Comparison of ENCODE assay signal across 15 mouse cellular contexts in the genomic region with DNA sequence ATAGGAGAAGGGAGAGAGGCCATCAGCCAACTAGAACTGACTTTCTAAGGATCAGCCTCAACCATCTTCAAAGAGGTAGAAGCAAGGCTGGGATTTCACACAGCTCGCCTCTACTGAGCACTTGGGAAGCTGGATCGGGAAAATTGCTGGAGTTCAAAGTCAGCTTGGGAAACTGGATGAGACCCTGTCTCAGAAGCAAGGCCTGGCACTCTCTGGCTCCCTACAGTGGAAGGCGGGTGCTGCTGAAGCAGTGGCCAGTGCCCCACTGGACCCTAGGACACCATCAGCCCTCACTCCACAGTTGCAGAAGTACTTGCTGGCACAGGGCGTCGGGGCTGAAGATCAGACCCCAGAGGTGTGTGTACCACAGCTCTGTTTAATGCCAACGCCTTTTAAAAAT. TPM values are rescaled to one million over a fixed set of nuclear protein-coding genes. Genes with fewer than 3 reads are reported as not detected.
DNase-seq lines count a peak whose midpoint lies in the region; ATAC-seq and TF ChIP-seq lines count a peak whose summit lies in the region.
"Had no signal": no experiment of that assay in that cellular context is flagged by ENCODE, and none has a peak within 500 bp of the region (broad histone marks: within the 10 kb centered on the region; RNA-seq: fewer than 3 reads in every experiment).

No protein-coding gene starts in this region.

- no peak overlapping the region; the same call in none of the 2 replicates for H3K4me2 ChIP-seq in heart, embryonic 14.5 days (ENCODE audit: low read length)
- no peak overlapping the region for H3K4me2 ChIP-seq in limb, embryonic 13.5 days (replicated peaks)
- H3K4me2 ChIP-seq in myocyte (ENCODE audit: low read depth), result peak overlapping the region; percentile 51
- H3K4me2 ChIP-seq: forebrain, embryonic 13.5 days; limb, embryonic 15.5 days had no signal

- H3ac ChIP-seq in myocyte (ENCODE audit: control insufficient read depth, insufficient read length), result no peak overlapping the region

- TF ChIP-seq POLR2A in myocyte (IDR thresholded peaks at IDR 0.05; ENCODE audit: insufficient read length, low read depth), result no peak

- WGBS in heart, embryonic 14.5 days, result 54% methylated on average over 6 of the region's 6 CpGs
- WGBS in limb, embryonic 13.5 days, result 85% methylated on average over 6 of the region's 6 CpGs
- WGBS in limb, embryonic 10.5 days, result 85% methylated on average over 6 of the region's 6 CpGs

- H3K27me3 ChIP-seq in heart, embryonic 14.5 days (ENCODE audit: control insufficient read depth, insufficient read depth, low read length), result no peaks in the 10 kb centered on the region
- H3K27me3 ChIP-seq in limb, embryonic 13.5 days, result no peaks in the 10 kb centered on the region
- H3K27me3 ChIP-seq in limb, embryonic 10.5 days (ENCODE audit: low read depth, poor library complexity, severe bottlenecking), result no peaks in the 10 kb centered on the region
- H3K27me3 ChIP-seq in myocyte (ENCODE audit: control insufficient read depth, insufficient read depth, insufficient read length), result no peaks in the 10 kb centered on the region
- H3K27me3 ChIP-seq: forebrain, embryonic 13.5 days; limb, embryonic 15.5 days had no signal

- TF ChIP-seq CTCF in gastrocnemius, adult 2 months (IDR thresholded peaks at IDR 0.05), result no peak

- H3K36me3 ChIP-seq in heart, embryonic 14.5 days (ENCODE audit: control insufficient read depth, insufficient read depth, low read length), result peaks cover 2% of the 10 kb centered on the region; the same call in 1 of the 2 replicates
- H3K36me3 ChIP-seq in limb, embryonic 13.5 days, result peaks cover 36% of the 10 kb centered on the region
- H3K36me3 ChIP-seq in limb, embryonic 10.5 days, result peaks cover 17% of the 10 kb centered on the region
- no peaks in the 10 kb centered on the region for H3K36me3 ChIP-seq in myocyte (ENCODE audit: control insufficient read depth, insufficient read depth)

- intact Hi-C loops in gastrocnemius, adult 2 months (cut with DNase I), result no loop called here
- intact Hi-C loops in heart, postnatal 36 days (cut with DNase I), result no loop called here

- peak overlapping the region; percentile 94 for H3K27ac ChIP-seq in gastrocnemius, adult 2 months
- H3K27ac ChIP-seq in heart, embryonic 14.5 days (replicated peaks in 1 of 2; ENCODE audit: control insufficient read depth in 1 of 2, insufficient read depth in 1 of 2, low read depth in 2 of 2, low read length in 2 of 2), result peak overlapping the region; percentile 91 to 95
- H3K27ac ChIP-seq in limb, embryonic 13.5 days, result 0 out of 2 replicates have a peak overlapping the region, but pooled peaks have one; percentile 28
- H3K27ac ChIP-seq in limb, embryonic 10.5 days, result no peak overlapping the region
- H3K27ac ChIP-seq: forebrain, embryonic 13.5 days; hindbrain, embryonic 10.5 days; limb, embryonic 15.5 days; stomach, postnatal 0 days had no signal

- 0 out of 2 replicates have a peak, but pooled peaks cover 3% of the 10 kb centered on the region for H3K9me3 ChIP-seq in heart, embryonic 14.5 days (ENCODE audit: control insufficient read depth, low read length)
- H3K9me3 ChIP-seq in limb, embryonic 13.5 days, result no peaks in the 10 kb centered on the region
- H3K9me3 ChIP-seq in limb, embryonic 10.5 days (replicated peaks), result no peaks in the 10 kb centered on the region
- H3K9me3 ChIP-seq: limb, embryonic 15.5 days had no signal

- H3K4me3 ChIP-seq in gastrocnemius, adult 2 months, result peak overlapping the region; percentile 38
- H3K4me3 ChIP-seq in heart, embryonic 14.5 days (ENCODE audit: control insufficient read depth in 1 of 2, insufficient read depth in 1 of 2, low read depth in 1 of 2, low read length in 2 of 2), result no peak overlapping the region
- H3K4me3 ChIP-seq in limb, embryonic 13.5 days, result no peak overlapping the region
- H3K4me3 ChIP-seq in limb, embryonic 10.5 days, result no peak overlapping the region
- H3K4me3 ChIP-seq in myocyte, result no peak overlapping the region
- H3K4me3 ChIP-seq: erythroblast, embryonic 14.5 days; forebrain, embryonic 13.5 days; hindbrain, embryonic 10.5 days; limb, embryonic 15.5 days had no signal

- peaks cover 11 to 26% of the 10 kb centered on the region in 2 experiments for H3K4me1 ChIP-seq in heart, embryonic 14.5 days (ENCODE audit: control insufficient read depth in 2 of 2, insufficient read depth in 2 of 2, low read length in 2 of 2)
- no peaks in the 10 kb centered on the region for H3K4me1 ChIP-seq in limb, embryonic 13.5 days
- no peaks in the 10 kb centered on the region for H3K4me1 ChIP-seq in limb, embryonic 10.5 days
- H3K4me1 ChIP-seq: forebrain, embryonic 13.5 days; limb, embryonic 15.5 days had no signal

- peak; percentile 48 for DNase-seq in gastrocnemius, adult 2 months
- no peak for DNase-seq in gastrocnemius, adult 8-10 months (ENCODE audit: low spot score in 2 of 2)
- DNase-seq in heart, postnatal 36 days, result no peak
- DNase-seq in limb, embryonic 10.5 days (ENCODE audit: low spot score), result no peak
- DNase-seq: layer of hippocampus, postnatal 36 days; liver, postnatal 0 days; midbrain, embryonic 14.5 days had no signal

- H3K79me2 ChIP-seq in myocyte (ENCODE audit: control insufficient read depth, insufficient read depth), result no peaks in the 10 kb centered on the region

- peak overlapping the region; percentile 35 for H3K9ac ChIP-seq in heart, embryonic 14.5 days (ENCODE audit: low read length)
- H3K9ac ChIP-seq in limb, embryonic 13.5 days, result no peak overlapping the region
- H3K9ac ChIP-seq: forebrain, embryonic 13.5 days; limb, embryonic 15.5 days had no signal

- ATAC-seq in heart, embryonic 14.5 days (ENCODE audit: insufficient number of reproducible peaks, insufficient read depth, low FRiP score, low read depth), result no peak
- no peak for ATAC-seq in limb, embryonic 13.5 days (ENCODE audit: low FRiP score, low read depth)
- ATAC-seq: forebrain, embryonic 13.5 days had no signal

TF ChIP-seq in myocyte, 11 proteins besides CTCF, POLR2A, EP300 and RAD21:
- no peak for TF ChIP-seq MYOG (IDR thresholded peaks at IDR 0.05; ENCODE audit: control insufficient read depth in 1 of 3, insufficient read depth in 1 of 3, insufficient read length in 2 of 3, low read depth in 2 of 3)
- no peak for TF ChIP-seq E2F4 (IDR thresholded peaks at IDR 0.05; ENCODE audit: insufficient read depth)
- TF ChIP-seq USF1 (IDR thresholded peaks at IDR 0.05; ENCODE audit: low read depth), result no peak
- TF ChIP-seq TCF3 (IDR thresholded peaks at IDR 0.05; ENCODE audit: insufficient read length, low read depth), result no peak
- no peak for TF ChIP-seq SRF (IDR thresholded peaks at IDR 0.05; ENCODE audit: control insufficient read depth, insufficient read length, low read depth)
- no peak for TF ChIP-seq MYOD1 (IDR thresholded peaks at IDR 0.05; ENCODE audit: control insufficient read depth in 1 of 3, insufficient read length in 2 of 3, low read depth in 2 of 3)
- TF ChIP-seq REST (IDR thresholded peaks at IDR 0.05; ENCODE audit: insufficient read depth, insufficient read length), result no peak
- no peak for TF ChIP-seq TCF12 (IDR thresholded peaks at IDR 0.05; ENCODE audit: insufficient read depth, poor library complexity, severe bottlenecking)

RNA-seq across cellular contexts. Expression of gene Abtb1, which starts 16.0 kb away (rescaled TPM):
- total RNA-seq in gastrocnemius, adult 2 months (2021), result 10 to 100 TPM; 16.9 to 22.7 TPM
- 10 to 100 TPM; 21.1 to 25.9 (median 22.0) TPM for total RNA-seq in gastrocnemius, adult 8-10 months (2022)
- polyA plus RNA-seq in heart, embryonic 14.5 days (2014; fragmentation: Nextera tagmentation; extraction: Ambion mirVana), result 20.9 and 22.3 TPM in 2 replicates
- total RNA-seq in heart, postnatal 36 days (2021), result 10 to 100 TPM; 28.1 to 29.2 TPM
- polyA plus RNA-seq in limb, embryonic 13.5 days (2015; fragmentation: Nextera tagmentation; extraction: Ambion mirVana), result 28.0 and 30.2 TPM in 2 replicates
- 22.9 and 25.3 TPM in 2 replicates for polyA plus RNA-seq in limb, embryonic 10.5 days (2016; fragmentation: Nextera tagmentation; extraction: Ambion mirVana)
- 23.6 TPM for polyA plus RNA-seq in myocyte (2012; fragmentation: generic; extraction: Trizol)

RNA-seq across cellular contexts. Expression of gene Podxl2, which starts 17.0 kb away (rescaled TPM):
- 10 to 100 TPM; 48.5 to 55.1 TPM for total RNA-seq in gastrocnemius, adult 2 months (2021)
- total RNA-seq in gastrocnemius, adult 8-10 months (2022), result 10 to 100 TPM; 66.1 to 68.8 (median 66.9) TPM
- polyA plus RNA-seq in heart, embryonic 14.5 days (2014; fragmentation: Nextera tagmentation; extraction: Ambion mirVana), result 49.9 and 51.6 TPM in 2 replicates
- 10 to 100 TPM; 13.7 to 21.2 TPM for total RNA-seq in heart, postnatal 36 days (2021)
- 108 and 114 TPM in 2 replicates for polyA plus RNA-seq in limb, embryonic 13.5 days (2015; fragmentation: Nextera tagmentation; extraction: Ambion mirVana)
- polyA plus RNA-seq in limb, embryonic 10.5 days (2016; fragmentation: Nextera tagmentation; extraction: Ambion mirVana), result 31.1 and 50.4 TPM in 2 replicates
- 3.4 TPM for polyA plus RNA-seq in myocyte (2012; fragmentation: generic; extraction: Trizol)

RNA-seq across cellular contexts. Expression of gene Mcm2, which starts 40.8 kb away (rescaled TPM):
- 1 to 10 TPM; 6.6 to 7.5 TPM for total RNA-seq in gastrocnemius, adult 2 months (2021)
- 1 to 10 TPM; 5.9 to 9.6 (median 7.8) TPM for total RNA-seq in gastrocnemius, adult 8-10 months (2022)
- polyA plus RNA-seq in heart, embryonic 14.5 days (2014; fragmentation: Nextera tagmentation; extraction: Ambion mirVana), result 79.2 and 83.9 TPM in 2 replicates
- 1 to 10 TPM; 5.4 to 6.5 TPM for total RNA-seq in heart, postnatal 36 days (2021)
- polyA plus RNA-seq in limb, embryonic 13.5 days (2015; fragmentation: Nextera tagmentation; extraction: Ambion mirVana), result 144 and 146 TPM in 2 replicates
- polyA plus RNA-seq in limb, embryonic 10.5 days (2016; fragmentation: Nextera tagmentation; extraction: Ambion mirVana), result 281 and 283 TPM in 2 replicates
- 42.1 TPM for polyA plus RNA-seq in myocyte (2012; fragmentation: generic; extraction: Trizol)

RNA-seq across cellular contexts. Expression of gene Tpra1, which starts 44.2 kb away (rescaled TPM):
- total RNA-seq in gastrocnemius, adult 2 months (2021), result 10 to 100 TPM; 25.5 to 26.1 TPM
- 10 to 100 TPM; 22.8 to 25.8 (median 24.8) TPM for total RNA-seq in gastrocnemius, adult 8-10 months (2022)
- polyA plus RNA-seq in heart, embryonic 14.5 days (2014; fragmentation: Nextera tagmentation; extraction: Ambion mirVana), result 36.8 and 39.5 TPM in 2 replicates
- total RNA-seq in heart, postnatal 36 days (2021), result 10 to 100 TPM; 35.1 to 35.4 TPM
- polyA plus RNA-seq in limb, embryonic 13.5 days (2015; fragmentation: Nextera tagmentation; extraction: Ambion mirVana), result 89.5 and 89.6 TPM in 2 replicates
- 48.7 and 60.3 TPM in 2 replicates for polyA plus RNA-seq in limb, embryonic 10.5 days (2016; fragmentation: Nextera tagmentation; extraction: Ambion mirVana)
- polyA plus RNA-seq in myocyte (2012; fragmentation: generic; extraction: Trizol), result 27.3 TPM
